Mouse (Mus musculus) bone marrow macrophage, adult 2 months (primary cell): ENCODE data around the gene Tmpo. TPM values are rescaled to one million over a fixed set of nuclear protein-coding genes. Genes with fewer than 3 reads are reported as not detected.
"Not testable (repeated sequence)": the region's sequence is repeated elsewhere in the genome, so short reads cannot be mapped to it uniquely, and the experiment has no call there.

Experiments used
- H3K27ac ChIP-seq: 2 replicates; pipeline ENCODE4 v1.5.1; 2012; ENCODE audit warnings: low read depth, low read length; ENCODE audit not compliant: insufficient read depth
- H3K4me1 ChIP-seq: 2 replicates; pipeline ENCODE4 v1.6.1; 2012; ENCODE audit warnings: low read length; ENCODE audit not compliant: control insufficient read depth, insufficient read depth
- H3K4me3 ChIP-seq: 2 replicates; pipeline ENCODE4 v1.5.1; 2012; ENCODE audit warnings: mild to moderate bottlenecking, low read length, moderate library complexity; ENCODE audit not compliant: insufficient read depth
- CTCF ChIP-seq: IDR thresholded peaks from 2 replicates; pipeline ENCODE4 v1.5.1; 2012; ENCODE audit warnings: low read depth, mild to moderate bottlenecking, low read length, moderate library complexity
- POLR2A ChIP-seq: IDR thresholded peaks from 2 replicates; pipeline ENCODE4 v1.6.1; 2012; ENCODE audit warnings: mild to moderate bottlenecking, low read depth, low read length, borderline replicate concordance
- polyA plus RNA-seq: library from polyadenylated mRNA; stranded (reverse); fragments of >200 nt; gene quantifications from 2 replicates; pipeline ENCODE4 v1.2.4, GENCODE M21; 2012; ENCODE audit not compliant: missing spikeins, insufficient read depth, insufficient read length

Tmpo gene
- polyA plus RNA-seq, 1 experiment = 155 TPM

- H3K27ac ChIP-seq = no peak overlapping the region
- peaks cover 9% of the 10 kb centered on the region for H3K4me1 ChIP-seq
- peak overlapping the region; percentile 61 for H3K4me3 ChIP-seq
- TF ChIP-seq CTCF (no peak), POLR2A (no peak)
Measured at GRCm38 (mm10) chr10:91187349-91187748, 6.2 kb upstream of the Tmpo start.

DNA sequence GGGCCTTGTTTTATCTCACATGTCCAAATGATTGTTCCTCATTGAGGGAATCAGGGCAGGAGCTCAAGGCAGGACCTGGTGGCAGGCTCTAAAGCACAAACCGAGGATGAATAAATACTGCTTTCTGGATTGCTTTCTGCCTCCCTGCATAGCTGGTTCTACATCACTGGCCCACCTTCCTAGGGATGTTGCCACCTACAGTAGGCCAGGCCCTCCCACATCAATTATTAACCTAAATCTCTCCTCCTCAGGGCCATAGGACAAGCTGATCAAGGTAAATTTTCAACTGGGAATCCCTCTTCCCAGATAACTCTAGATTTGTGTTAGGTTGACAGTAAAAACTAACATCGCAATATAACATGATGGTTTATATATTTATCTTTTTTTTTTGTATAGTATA lies 4.6 kb upstream of the Tmpo start:
- peaks cover 10% of the 10 kb centered on the region for H3K4me1 ChIP-seq
- TF ChIP-seq CTCF (no peak), POLR2A (no peak)
- no peak overlapping the region for H3K27ac ChIP-seq
- no peak overlapping the region for H3K4me3 ChIP-seq

DNA sequence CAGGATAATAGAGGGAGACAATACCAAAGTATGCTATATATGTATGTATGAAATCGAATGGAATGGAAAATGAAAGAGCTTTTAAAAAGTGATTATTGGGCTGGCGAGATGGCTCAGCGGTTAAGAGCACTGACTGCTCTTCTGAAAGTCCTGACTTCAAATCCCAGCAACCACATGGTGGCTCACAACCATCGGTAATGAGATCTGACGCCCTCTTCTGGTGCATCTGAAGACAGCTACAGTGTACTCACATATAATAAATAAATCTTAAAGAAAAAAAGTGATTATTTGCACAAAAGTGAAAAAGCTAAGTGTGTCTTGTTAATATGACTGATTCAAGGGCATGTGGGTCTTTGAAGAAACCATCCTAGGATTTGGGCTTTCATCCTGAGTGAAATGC lies 3.8 kb upstream of the Tmpo start:
- H3K27ac ChIP-seq, H3K4me3 ChIP-seq: not testable (repeated sequence)
- H3K4me1 ChIP-seq = peaks cover 15% of the 10 kb centered on the region

DNA sequence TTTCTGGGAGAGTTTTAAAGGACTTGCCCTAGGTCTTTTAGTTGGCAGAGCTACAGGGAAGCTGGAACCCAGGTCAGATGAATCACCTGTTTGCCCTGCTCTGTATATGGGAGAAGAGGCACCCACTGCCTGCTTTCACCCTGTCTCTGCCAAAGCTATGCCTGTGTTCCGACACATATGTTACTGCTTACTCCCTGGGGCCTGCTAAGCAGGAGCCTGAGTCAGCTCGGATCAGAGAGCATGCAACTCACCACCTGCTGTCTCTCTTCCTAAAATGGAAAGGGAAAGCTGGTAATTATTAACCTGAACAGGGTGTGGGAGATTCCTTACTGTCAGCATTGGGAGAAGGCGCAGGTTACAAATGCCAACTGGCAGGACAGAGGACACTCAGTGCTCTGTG lies 2.2 kb upstream of the Tmpo start:
- H3K4me1 ChIP-seq = peaks cover 18% of the 10 kb centered on the region
- H3K27ac ChIP-seq = peak overlapping the region; percentile 40
- H3K4me3 ChIP-seq = 0 out of 2 replicates have a peak overlapping the region, but pooled peaks have one; percentile 5
- TF ChIP-seq CTCF (no peak), POLR2A (no peak)

- Histone ChIP-seq H3K4me1 (peaks cover 18% of the 10 kb centered on the region), H3K27ac (peak overlapping the region; percentile 92), H3K4me3 (peak overlapping the region; percentile 68)
- TF ChIP-seq CTCF = no peak
- TF ChIP-seq POLR2A = no peak
Measured at GRCm38 (mm10) chr10:91182291-91182990, 1.3 kb upstream of the Tmpo start.

- Histone ChIP-seq H3K4me1 (peaks cover 18% of the 10 kb centered on the region), H3K4me3 (peak overlapping the region; percentile 68), H3K27ac (peak overlapping the region; percentile 94)
- TF ChIP-seq POLR2A = peak; percentile 85; the same call in 1 of the 2 replicates
- TF ChIP-seq CTCF = no peak
Measured at GRCm38 (mm10) chr10:91181461-91182288, 560 bp upstream of the Tmpo start.

DNA sequence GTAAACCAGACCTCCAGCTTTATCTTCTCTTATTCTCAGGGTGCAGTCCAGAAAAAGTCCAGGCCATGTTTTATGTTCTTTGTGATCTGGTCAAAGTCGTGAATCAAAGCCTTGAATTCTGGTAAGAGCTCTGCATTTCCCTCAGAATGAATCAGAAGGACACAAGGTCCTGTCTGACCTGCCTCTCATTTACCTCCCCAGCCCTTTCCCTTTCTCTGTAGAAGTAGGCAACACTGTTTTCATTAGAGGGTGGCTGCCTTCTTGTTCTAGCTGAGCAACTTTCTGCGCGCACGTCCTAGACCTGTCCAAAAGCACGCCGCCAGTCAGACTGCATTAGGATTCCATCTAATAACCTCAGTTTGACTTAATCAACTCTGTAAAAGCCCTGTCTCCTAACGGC lies 814 bp downstream of the Tmpo start:
- peak overlapping the region; percentile 68 for H3K4me3 ChIP-seq
- TF ChIP-seq CTCF (no peak), POLR2A (no peak)
- peaks cover 18% of the 10 kb centered on the region for H3K4me1 ChIP-seq
- H3K27ac ChIP-seq = peak overlapping the region; percentile 94

DNA sequence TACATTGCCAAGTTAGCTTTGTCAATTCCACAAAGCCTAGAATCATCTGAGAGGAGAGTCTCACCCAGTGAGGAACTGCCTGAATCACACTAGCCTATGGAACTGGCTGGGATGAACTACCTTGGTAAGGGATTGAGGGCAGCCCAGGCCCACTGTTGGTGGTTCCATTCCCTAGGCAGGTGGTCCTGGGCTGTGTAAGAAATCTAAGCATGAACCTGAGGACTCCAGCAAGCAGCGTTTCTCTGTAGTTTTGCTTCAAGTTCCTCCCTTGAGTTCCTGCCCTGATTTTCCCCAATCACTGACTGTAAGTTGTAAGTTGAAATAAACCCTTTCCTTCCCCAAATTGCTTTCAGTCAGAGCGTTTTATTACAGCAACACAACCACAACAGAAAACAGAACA lies 1.3 kb downstream of the Tmpo start:
- no peak for TF ChIP-seq POLR2A
- TF ChIP-seq CTCF = no peak
- Histone ChIP-seq H3K4me3 (peak overlapping the region; percentile 22), H3K27ac (peak overlapping the region; percentile 94), H3K4me1 (peaks cover 18% of the 10 kb centered on the region)

- Histone ChIP-seq H3K4me1 (peaks cover 17% of the 10 kb centered on the region), H3K27ac (no peak overlapping the region), H3K4me3 (no peak overlapping the region)
- TF ChIP-seq CTCF (no peak), POLR2A (no peak)
Measured at GRCm38 (mm10) chr10:91177201-91177600, 3.9 kb downstream of the Tmpo start.

- no peak for TF ChIP-seq POLR2A
- TF ChIP-seq CTCF = no peak
- peak overlapping the region; percentile 74 for H3K27ac ChIP-seq
- peak overlapping the region; percentile 77 for H3K4me3 ChIP-seq
- peaks cover 11% of the 10 kb centered on the region for H3K4me1 ChIP-seq
Measured at GRCm38 (mm10) chr10:91172329-91173100, 8.6 kb downstream of the Tmpo start.
